Mouse (Mus musculus): ENCODE data around the gene Wscd2.

Wscd2 gene

GRCm38 (mm10) chr5:113538826-113539225 is 48.7 kb downstream of the Wscd2 start:
- no peak for DNase-seq (ENCODE audit: low read depth, low spot score)

- no peak for DNase-seq (ENCODE audit: low read depth, low spot score)
Observed at GRCm38 (mm10) chr5:113539438-113539837, 49.3 kb downstream of the Wscd2 start.

DNA sequence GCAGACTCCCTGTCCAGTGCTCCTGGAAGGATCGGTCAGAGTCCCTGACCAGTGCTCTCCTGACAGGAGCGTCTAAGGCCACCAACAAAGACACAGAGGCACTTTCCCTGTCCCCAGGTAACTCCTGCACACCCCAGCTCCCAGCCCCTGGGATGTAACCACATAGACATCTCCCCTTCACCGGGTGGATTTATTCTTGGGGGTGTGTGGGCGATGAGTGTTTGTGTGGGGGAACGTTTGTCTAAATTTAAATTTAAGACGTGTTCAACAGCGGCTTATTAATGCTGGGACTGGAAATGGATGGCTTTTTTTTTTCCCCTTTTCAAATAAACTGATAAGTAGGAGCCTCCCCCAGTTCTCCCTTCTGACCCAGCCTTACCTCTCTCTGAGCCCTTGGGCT is 49.7 kb downstream of the Wscd2 start:
- DNase-seq (ENCODE audit: low read depth, low spot score), result peak; percentile 53

GRCm38 (mm10) chr5:113541196-113541595 is 51.1 kb downstream of the Wscd2 start:
- no peak for DNase-seq (ENCODE audit: low read depth, low spot score)

DNA sequence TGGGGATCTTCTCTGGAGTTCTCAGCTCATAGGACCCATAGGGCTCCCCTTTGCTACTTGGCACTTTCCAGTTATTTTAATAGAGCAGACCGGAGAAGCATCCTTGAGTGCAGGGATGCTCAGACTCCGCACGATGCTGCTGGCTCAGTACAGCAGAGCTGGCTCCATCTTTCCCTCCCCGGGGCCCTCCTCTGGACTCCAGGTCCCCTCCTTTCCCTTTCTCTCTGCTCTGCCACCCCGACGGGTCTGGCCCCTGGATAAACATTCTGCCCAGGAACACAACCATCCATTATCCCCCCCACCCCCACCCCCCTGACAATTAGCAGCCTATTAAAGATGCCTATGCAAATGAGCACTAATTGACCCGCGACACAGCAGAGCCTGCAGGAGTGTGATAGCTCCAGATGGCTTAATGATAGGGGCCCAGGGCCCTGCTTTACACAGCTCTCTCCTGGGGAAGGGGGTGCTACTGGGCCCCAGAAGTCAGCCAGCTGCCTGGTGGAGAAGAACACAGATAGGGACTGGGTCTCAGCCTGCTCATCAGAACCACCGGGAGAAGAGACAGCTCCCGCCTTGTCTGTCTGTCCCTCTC is 52.8 kb downstream of the Wscd2 start:
- DNase-seq (ENCODE audit: low read depth, low spot score), result no peak

- DNase-seq (ENCODE audit: low read depth, low spot score), result no peak
Observed at GRCm38 (mm10) chr5:113547949-113548700, 58.0 kb downstream of the Wscd2 start.

GRCm38 (mm10) chr5:113550249-113550648 is 60.1 kb downstream of the Wscd2 start:
- DNase-seq (ENCODE audit: low read depth, low spot score), result no peak

- no peak for DNase-seq (ENCODE audit: low read depth, low spot score)
Observed at GRCm38 (mm10) chr5:113550759-113551158, 60.6 kb downstream of the Wscd2 start.

DNA sequence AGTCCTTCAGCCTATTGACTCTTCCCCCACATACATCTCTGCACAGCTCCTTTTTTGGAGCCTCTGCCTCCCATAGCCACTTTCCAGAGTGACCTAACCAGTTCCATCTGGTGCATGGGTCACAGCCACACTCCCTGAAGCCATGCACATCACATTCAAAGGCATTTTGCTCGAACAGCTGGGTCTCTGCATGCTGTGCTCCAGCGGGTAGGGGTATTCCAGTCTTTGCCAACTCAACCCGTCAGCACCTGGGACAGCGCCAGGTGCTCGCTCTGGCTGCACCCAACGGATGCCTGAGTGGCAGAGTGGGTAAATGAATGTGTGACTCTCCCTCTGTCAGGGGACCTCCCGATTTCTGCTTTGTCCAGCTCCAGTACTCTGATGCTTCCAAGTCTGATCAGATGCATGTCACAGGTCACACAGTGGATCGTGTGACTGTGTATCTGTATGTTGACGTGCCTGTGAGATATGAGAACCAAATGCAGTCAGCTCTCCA is 63.3 kb downstream of the Wscd2 start:
- DNase-seq (ENCODE audit: low read depth, low spot score), result no peak

DNA sequence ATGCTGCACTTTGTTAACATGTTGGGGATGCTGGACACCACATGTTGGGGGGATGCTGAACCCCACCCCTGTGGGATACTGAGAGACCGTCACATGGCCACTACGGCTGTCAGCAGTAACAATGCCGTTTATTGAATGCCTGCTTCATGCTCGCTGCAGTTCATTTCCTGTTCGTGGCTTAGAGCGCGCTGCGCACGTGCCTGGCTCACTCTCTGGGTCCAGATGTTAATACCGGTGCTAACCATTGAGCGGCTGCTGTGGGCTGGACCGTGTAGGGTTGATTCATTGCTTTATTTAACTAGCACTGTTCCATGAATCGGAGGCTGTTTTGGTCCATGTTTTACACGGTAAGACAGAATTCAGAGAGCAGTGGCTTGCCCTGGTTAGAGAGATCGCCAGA is 64.0 kb downstream of the Wscd2 start:
- DNase-seq (ENCODE audit: low read depth, low spot score), result no peak

GRCm38 (mm10) chr5:113554571-113554970 is 64.4 kb downstream of the Wscd2 start:
- DNase-seq (ENCODE audit: low read depth, low spot score), result no peak

GRCm38 (mm10) chr5:113555684-113556083 is 65.6 kb downstream of the Wscd2 start:
- DNase-seq (ENCODE audit: low read depth, low spot score), result no peak

GRCm38 (mm10) chr5:113558065-113558464 is 67.9 kb downstream of the Wscd2 start:
- DNase-seq (ENCODE audit: low read depth, low spot score), result no peak

DNA sequence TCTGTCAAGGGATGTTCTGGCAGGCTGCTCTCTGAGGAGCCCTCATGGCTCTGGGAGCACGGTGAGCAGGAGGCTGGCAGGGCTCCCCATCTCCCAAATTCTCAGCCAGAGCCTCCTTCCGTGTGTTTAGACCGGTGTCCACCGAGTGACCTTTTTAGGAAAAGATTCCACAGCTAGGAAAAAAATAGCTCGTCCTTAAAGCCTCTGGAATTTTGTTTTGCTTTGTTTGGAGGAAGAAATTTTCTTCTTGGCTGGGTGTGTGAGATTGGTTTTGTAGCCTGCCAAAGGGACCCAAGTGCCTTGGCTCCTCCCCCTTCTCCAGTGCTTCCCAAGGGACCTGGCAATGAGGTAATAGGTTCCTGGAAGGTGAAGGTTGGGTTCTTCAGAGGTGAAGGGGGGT is 69.5 kb downstream of the Wscd2 start:
- no peak for DNase-seq (ENCODE audit: low read depth, low spot score)

DNA sequence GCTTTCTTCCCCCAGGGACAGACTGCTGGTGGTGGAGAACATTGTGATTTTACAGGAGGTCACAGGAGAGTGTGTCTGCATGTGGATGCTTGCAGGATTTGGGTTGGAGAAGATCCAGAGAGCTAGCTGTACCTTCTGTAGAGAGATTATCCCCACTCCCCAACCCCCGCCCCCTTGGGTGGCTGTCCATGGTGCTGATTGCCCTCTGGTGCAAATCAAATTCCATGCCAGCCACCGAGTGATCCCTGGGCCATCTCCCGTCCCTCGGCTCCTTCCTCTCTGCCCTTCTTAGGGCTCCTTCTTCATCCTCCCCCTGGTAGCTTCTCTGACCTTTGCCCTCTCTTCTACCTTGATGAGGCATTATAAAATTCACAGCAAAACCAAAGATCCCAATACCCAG is 74.3 kb downstream of the Wscd2 start:
- DNase-seq (ENCODE audit: low read depth, low spot score), result no peak

DNA sequence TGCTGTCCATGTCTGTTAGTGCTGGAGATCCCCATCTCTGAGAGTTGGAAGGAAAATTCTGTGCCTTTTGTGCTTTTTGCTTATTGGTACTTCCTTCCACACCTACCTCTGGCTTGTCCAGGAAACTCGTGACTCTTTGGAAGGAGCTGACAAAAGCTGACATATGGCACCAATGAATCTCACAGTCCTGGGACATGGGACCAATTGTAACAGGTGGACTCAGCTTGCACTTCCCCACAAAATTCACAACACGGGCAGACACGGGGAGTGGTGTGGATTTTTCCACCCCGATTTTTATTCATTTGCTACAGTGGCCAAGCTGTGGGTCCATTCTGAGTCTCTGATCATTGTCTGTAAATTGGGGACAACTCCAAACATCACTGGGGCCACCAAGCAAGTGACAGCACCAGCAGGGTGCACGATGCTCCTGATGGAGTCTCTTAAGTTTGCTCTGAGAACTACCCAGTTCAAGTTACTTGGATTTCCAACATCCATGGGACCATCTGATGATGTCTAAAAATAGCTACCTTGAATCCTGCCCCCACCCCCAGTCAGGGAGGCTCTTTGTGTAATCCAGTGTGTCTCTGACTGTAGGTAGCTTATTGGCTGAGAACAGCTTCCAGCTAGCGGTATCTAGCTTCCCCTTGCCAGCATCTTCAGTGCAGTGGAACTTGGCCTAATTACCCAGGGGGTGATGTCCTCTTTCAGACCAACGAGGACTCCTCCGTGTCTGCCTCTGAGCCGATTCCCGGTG is 75.1 kb downstream of the Wscd2 start:
- DNase-seq (ENCODE audit: low read depth, low spot score), result no peak

- no peak for DNase-seq (ENCODE audit: low read depth, low spot score)
Observed at GRCm38 (mm10) chr5:113565858-113566257, 75.7 kb downstream of the Wscd2 start.

- no peak for DNase-seq (ENCODE audit: low read depth, low spot score)
Observed at GRCm38 (mm10) chr5:113570056-113570717, 80.1 kb downstream of the Wscd2 start.

- no peak for DNase-seq (ENCODE audit: low read depth, low spot score)
Observed at GRCm38 (mm10) chr5:113577555-113577954, 87.4 kb downstream of the Wscd2 start.

DNA sequence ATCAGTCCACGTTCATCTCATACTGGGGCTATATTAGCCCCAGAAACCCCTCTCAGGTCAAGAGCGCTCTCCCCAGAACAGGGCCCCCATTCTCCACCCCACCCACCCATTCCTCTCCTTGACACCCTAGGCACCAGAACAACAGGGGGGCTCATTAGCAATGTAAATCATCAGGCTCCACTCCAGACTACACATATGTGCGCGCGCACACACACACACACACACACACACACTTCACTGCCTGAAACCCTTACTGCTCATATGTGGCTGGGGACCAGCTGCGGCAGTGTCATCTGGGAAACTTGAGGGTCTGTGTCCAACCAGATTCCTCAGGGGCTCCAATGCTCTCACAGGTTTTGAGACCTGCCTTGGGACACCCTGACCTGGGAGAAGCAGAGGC is 88.3 kb downstream of the Wscd2 start:
- DNase-seq (ENCODE audit: low read depth, low spot score), result no peak

- DNase-seq (ENCODE audit: low read depth, low spot score), result peak; percentile 45
Observed at GRCm38 (mm10) chr5:113579128-113579527, 89.0 kb downstream of the Wscd2 start.

- no peak for DNase-seq (ENCODE audit: low read depth, low spot score)
Observed at GRCm38 (mm10) chr5:113580248-113580647, 90.1 kb downstream of the Wscd2 start.

Measured in telencephalon, adult 2 months (tissue).